Mouse (Mus musculus): ENCODE measurements around the gene Abi3bp.

DNA sequence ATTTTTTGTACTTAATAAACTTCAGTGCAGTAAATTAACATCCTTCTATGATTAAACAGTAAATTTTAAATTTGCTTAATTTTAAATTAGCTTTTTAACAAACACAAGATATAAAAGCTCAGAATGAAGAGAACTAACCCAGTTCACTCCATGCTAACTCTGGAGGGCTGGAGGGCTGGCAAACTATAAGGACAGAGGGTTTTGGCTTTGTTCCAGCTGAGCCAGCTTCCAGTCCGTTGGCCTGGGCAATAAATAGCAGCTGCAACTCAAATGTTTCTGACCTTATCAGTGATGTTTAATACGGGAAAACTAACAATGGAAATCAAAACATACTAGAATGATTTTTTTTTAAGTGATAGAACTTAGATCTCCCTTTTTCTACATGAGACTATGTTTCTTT, 167.6 kb downstream of the Abi3bp start:
- TF ChIP-seq POLR2A (IDR thresholded peaks at IDR 0.05; ENCODE audit: borderline replicate concordance, low read depth, low read length) (no peak), CTCF (IDR thresholded peaks at IDR 0.05; ENCODE audit: low read depth, low read length) (no peak)

All from bone marrow macrophage, adult 2 months (primary cell).